Mouse (Mus musculus): ENCODE data around the gene Ctf2.
A peak's percentile ranks its signal among the peaks of the same experiment; 100 is the strongest.
"Not testable (repeated sequence)": the region's sequence is repeated elsewhere in the genome, so short reads cannot be mapped to it uniquely, and the experiment has no call there.

The Ctf2 gene

GRCm38 (mm10) chr7:127714816-127715215, 17.1 kb downstream of the Ctf2 start:
- no peak for DNase-seq (ENCODE audit: low read depth, low spot score)

GRCm38 (mm10) chr7:127712461-127713385, 19.2 kb downstream of the Ctf2 start, which contains the start of gene Ctf1:
Gene Ctf1 (plus strand): TSS chr7:127712736.
- peak; percentile 66 for DNase-seq (ENCODE audit: low read depth, low spot score)

GRCm38 (mm10) chr7:127711456-127711855, 20.5 kb downstream of the Ctf2 start:
- DNase-seq (ENCODE audit: low read depth, low spot score): no peak

GRCm38 (mm10) chr7:127711031-127711430, 20.9 kb downstream of the Ctf2 start:
- no peak for DNase-seq (ENCODE audit: low read depth, low spot score)

GRCm38 (mm10) chr7:127709261-127709979, 22.5 kb downstream of the Ctf2 start:
- DNase-seq (ENCODE audit: low read depth, low spot score): no peak

- DNase-seq (ENCODE audit: low read depth, low spot score): peak; percentile 79
Observed at GRCm38 (mm10) chr7:127708207-127709078, 23.5 kb downstream of the Ctf2 start, which contains the start of gene Bcl7c. Gene Bcl7c (minus strand): TSS chr7:127708933.

- DNase-seq (ENCODE audit: low read depth, low spot score): no peak
Observed at GRCm38 (mm10) chr7:127707957-127708206, 24.1 kb downstream of the Ctf2 start.

- no peak for DNase-seq (ENCODE audit: low read depth, low spot score)
Observed at GRCm38 (mm10) chr7:127707045-127707956, 24.7 kb downstream of the Ctf2 start.

- DNase-seq (ENCODE audit: low read depth, low spot score): no peak
Observed at GRCm38 (mm10) chr7:127705706-127706105, 26.3 kb downstream of the Ctf2 start.

- no peak for DNase-seq (ENCODE audit: low read depth, low spot score)
Observed at GRCm38 (mm10) chr7:127704598-127704997, 27.4 kb downstream of the Ctf2 start.

- DNase-seq (ENCODE audit: low read depth, low spot score): no peak
Observed at GRCm38 (mm10) chr7:127703561-127704178, 28.3 kb downstream of the Ctf2 start.

- no peak for DNase-seq (ENCODE audit: low read depth, low spot score)
Observed at GRCm38 (mm10) chr7:127700712-127701331, 31.1 kb downstream of the Ctf2 start.

- DNase-seq (ENCODE audit: low read depth, low spot score): no peak
Observed at GRCm38 (mm10) chr7:127698986-127699385, 33.0 kb downstream of the Ctf2 start.

- DNase-seq (ENCODE audit: low read depth, low spot score): not testable (repeated sequence)
Observed at GRCm38 (mm10) chr7:127693730-127694129, 38.2 kb downstream of the Ctf2 start.

- DNase-seq (ENCODE audit: low read depth, low spot score): no peak
Observed at GRCm38 (mm10) chr7:127693290-127693689, 38.7 kb downstream of the Ctf2 start.

GRCm38 (mm10) chr7:127691221-127691989, 40.6 kb downstream of the Ctf2 start:
- DNase-seq (ENCODE audit: low read depth, low spot score): peak; percentile 75

- DNase-seq (ENCODE audit: low read depth, low spot score): no peak
Observed at GRCm38 (mm10) chr7:127689626-127690280, 42.2 kb downstream of the Ctf2 start.

- DNase-seq (ENCODE audit: low read depth, low spot score): no peak
Observed at GRCm38 (mm10) chr7:127688935-127689334, 43.0 kb downstream of the Ctf2 start.

All from skeletal muscle tissue, adult 2 months (tissue).